Mouse (Mus musculus) heart, adult 2 months (tissue): ENCODE data around the gene Gm20388. TPM values are rescaled to one million over a fixed set of nuclear protein-coding genes. Genes with fewer than 3 reads are reported as not detected.

ENCODE experiments used
- DNase-seq, 2 experiments: peaks; one replicate each; pipeline ENCODE4 v3.0.0; 2021
- H3K27ac ChIP-seq: fragments of 200-600 bp; 2 replicates; pipeline ENCODE4 v1.8.1; 2022
- H3K27me3 ChIP-seq: fragments of 200-500 bp; 2 replicates; pipeline ENCODE4 v1.6.1; 2012; ENCODE audit warnings: mild to moderate bottlenecking, low read length, inconsistent platforms, mixed read lengths; ENCODE audit not compliant: control insufficient read depth, insufficient read depth
- H3K36me3 ChIP-seq: fragments of 200-500 bp; 2 replicates; pipeline ENCODE4 v1.6.1; 2012; ENCODE audit warnings: low read length, inconsistent platforms; ENCODE audit not compliant: control insufficient read depth, insufficient read depth
- H3K4me1 ChIP-seq: fragments of 200-500 bp; 2 replicates; pipeline ENCODE4 v1.6.1; 2011; ENCODE audit warnings: low read length; ENCODE audit not compliant: control insufficient read depth, insufficient read depth
- H3K4me3 ChIP-seq: fragments of 200-600 bp; 2 replicates; pipeline ENCODE4 v1.8.1; 2022
- H3K79me2 ChIP-seq: fragments of 200-500 bp; replicated peaks from 2 replicates; pipeline ENCODE4 v1.6.1; 2012; ENCODE audit warnings: mild to moderate bottlenecking, inconsistent platforms, low read length, moderate library complexity, mixed read lengths; ENCODE audit not compliant: control insufficient read depth, insufficient read depth
- H3K9ac ChIP-seq: fragments of 200-500 bp; 2 replicates; pipeline ENCODE4 v1.6.1; 2012; ENCODE audit warnings: low read depth, mild to moderate bottlenecking, control low read depth, inconsistent platforms, low read length, mixed read lengths
- CTCF ChIP-seq: fragments of 200-600 bp; IDR thresholded peaks from 2 replicates; pipeline ENCODE4 v1.8.1; 2022; ENCODE audit warnings: antibody characterized with exemption, mild to moderate bottlenecking, moderate library complexity
- EP300 ChIP-seq: fragments of 200-500 bp; IDR thresholded peaks from 2 replicates; pipeline ENCODE4 v1.6.1; 2011; ENCODE audit warnings: low read depth, low read length, control low read depth; ENCODE audit not compliant: insufficient read depth
- POLR2A ChIP-seq: fragments of 200-500 bp; IDR thresholded peaks from 2 replicates; pipeline ENCODE4 v1.6.1; 2011; ENCODE audit warnings: mild to moderate bottlenecking, low read depth, low read length, control low read depth; ENCODE audit not compliant: insufficient read depth
- WGBS: fragments of 180-500 bp; shearing (Covaris S2); methylation state at CpG from one replicate; pipeline ENCODE4 v1.1.7; 2018; 5-methylcytosine and 5-hydroxymethylcytosine counted together
- intact Hi-C: fragments of 180-260 bp; cut with DNase I; formaldehyde crosslinking; loops from one replicate; pipeline ENCODE4 v1.15.1; 2025
- polyA plus RNA-seq: library from polyadenylated mRNA; depleted of rRNA; stranded (reverse); fragments of >200 nt; gene quantifications from 2 replicates; pipeline ENCODE4 v1.2.3, GENCODE M21; 2012
- total RNA-seq, 2 experiments: library from RNA; stranded (reverse); gene quantifications; 2 replicates each; pipeline ENCODE4 v1.2.3; 2021

Gene Gm20388
- total and polyA plus RNA-seq, 3 experiments: 1.8 to 32.3 TPM; not detected in 1

DNA sequence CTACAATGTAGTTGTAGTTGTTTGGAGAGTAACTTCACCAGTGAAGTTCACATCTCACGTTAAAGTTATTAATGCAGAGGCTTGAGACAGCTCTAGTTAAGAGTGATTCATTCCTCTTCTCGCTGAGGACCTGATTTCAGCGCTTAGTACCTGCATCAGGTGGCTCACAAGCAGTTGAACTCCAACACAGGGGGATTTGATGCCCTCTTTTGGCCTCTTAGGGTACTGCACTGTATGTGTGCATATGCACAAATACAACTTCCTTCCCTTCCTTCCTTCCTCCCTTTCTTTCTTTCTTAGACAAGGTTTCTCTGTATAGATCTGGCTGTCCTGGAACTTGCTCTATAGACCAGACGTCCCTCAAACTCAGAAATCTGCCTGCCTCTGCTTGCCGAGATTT, 1763.9 kb downstream of the Gm20388 start:
- Histone ChIP-seq H3K79me2 (no peaks in the 10 kb centered on the region), H3K27ac (no peak overlapping the region), H3K4me3 (no peak overlapping the region), H3K27me3 (no peaks in the 10 kb centered on the region), H3K36me3 (no peaks in the 10 kb centered on the region), H3K9ac (no peak overlapping the region), H3K4me1 (0 out of 2 replicates have a peak, but pooled peaks cover 2% of the 10 kb centered on the region)
- no peak for DNase-seq
- 63% methylated on average over 5 of the region's 5 CpGs for WGBS
- TF ChIP-seq POLR2A (no peak), CTCF (peak; percentile 72), EP300 (no peak)
- intact Hi-C loops: loop anchor here (5.0 kb wide), 1 partner anchor 72 kb away; no protein-coding TSS in a partner anchor

DNA sequence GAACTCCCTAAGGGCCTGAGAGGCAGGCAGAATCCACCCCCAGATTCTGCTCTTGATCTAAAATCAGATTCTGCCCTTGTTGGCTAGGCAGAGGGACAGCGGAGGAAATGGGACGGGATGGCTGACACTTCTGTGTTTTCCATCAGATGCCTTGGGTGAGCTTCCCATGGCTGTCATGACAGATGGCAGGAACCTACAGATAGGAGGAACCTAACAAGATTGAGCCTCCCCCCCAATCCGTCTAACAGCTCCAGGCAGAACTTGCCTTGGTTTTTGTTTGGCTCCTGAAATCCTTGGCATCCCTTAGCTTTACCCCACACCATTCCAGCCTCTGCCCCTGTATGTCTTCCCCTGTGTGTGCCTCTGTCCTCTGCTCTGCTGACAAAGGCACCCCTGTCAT, 1764.5 kb downstream of the Gm20388 start:
- WGBS: 45% methylated on average over 3 of the region's 3 CpGs
- H3K27ac ChIP-seq: no peak overlapping the region
- TF ChIP-seq POLR2A (no peak), EP300 (no peak), CTCF (no peak)

DNA sequence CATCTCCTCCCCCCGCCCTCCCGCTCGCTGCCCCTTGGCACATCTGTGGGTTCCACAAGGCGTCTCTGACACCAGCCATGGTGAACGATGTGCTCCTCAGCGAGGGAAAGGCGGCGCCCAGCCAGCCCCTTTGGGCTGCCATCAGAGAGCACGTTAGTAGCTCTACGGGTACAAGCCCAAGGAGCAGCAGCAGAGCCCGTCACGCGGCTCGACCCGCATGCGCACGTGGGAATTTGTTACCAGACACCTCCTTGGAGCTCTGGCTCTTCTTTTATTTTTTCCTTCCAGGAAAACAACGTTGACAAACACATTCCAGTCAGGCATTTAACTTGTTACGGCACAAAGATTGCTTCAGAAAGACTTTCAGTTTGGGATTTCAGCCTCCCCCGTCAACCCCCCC, 1765.1 kb downstream of the Gm20388 start:
- TF ChIP-seq CTCF (no peak), POLR2A (no peak), EP300 (no peak)
- 41% methylated on average over 20 of the region's 20 CpGs for WGBS
- intact Hi-C loops: no loop called here
- 0 out of 2 replicates have a peak, but pooled peaks cover 2% of the 10 kb centered on the region for H3K4me1 ChIP-seq
- no peaks in the 10 kb centered on the region for H3K79me2 ChIP-seq
- no peaks in the 10 kb centered on the region for H3K27me3 ChIP-seq
- DNase-seq: peak; percentile 56 to 61
- H3K4me3 ChIP-seq: no peak overlapping the region
- no peaks in the 10 kb centered on the region for H3K36me3 ChIP-seq
- no peak overlapping the region for H3K9ac ChIP-seq
- no peak overlapping the region; the same call in 1 of the 2 replicates for H3K27ac ChIP-seq

More for the DNA sequence above, 1764.5 kb downstream of the Gm20388 start:
- intact Hi-C loops: no loop called here
- no peak for DNase-seq
- Histone ChIP-seq H3K36me3 (no peaks in the 10 kb centered on the region), H3K4me3 (no peak overlapping the region), H3K79me2 (no peaks in the 10 kb centered on the region), H3K27me3 (no peaks in the 10 kb centered on the region), H3K9ac (no peak overlapping the region), H3K4me1 (0 out of 2 replicates have a peak, but pooled peaks cover 2% of the 10 kb centered on the region)

DNA sequence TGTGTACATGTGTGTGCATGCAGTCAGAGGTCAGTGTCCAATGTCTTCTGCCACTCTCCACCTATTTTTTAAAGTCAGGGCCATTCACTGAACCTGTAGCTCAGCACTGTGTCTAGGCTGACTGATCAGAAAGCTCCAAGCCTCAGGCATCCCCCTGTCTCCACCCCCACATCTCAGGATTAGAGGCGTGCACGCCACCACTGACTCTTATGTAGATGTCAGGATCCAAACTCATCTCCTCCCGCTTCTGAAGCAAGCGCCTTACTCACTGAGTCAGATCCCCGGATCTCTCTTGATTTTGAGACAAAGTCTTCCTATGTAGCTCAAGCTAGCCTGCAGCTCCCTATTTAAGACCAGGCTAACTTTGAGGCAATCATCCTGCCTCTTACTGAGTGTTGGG, 1768.1 kb downstream of the Gm20388 start:
- no peak for DNase-seq
- H3K4me3 ChIP-seq: no peak overlapping the region
- H3K4me1 ChIP-seq: 0 out of 2 replicates have a peak, but pooled peaks cover 2% of the 10 kb centered on the region
- intact Hi-C loops: no loop called here
- no peaks in the 10 kb centered on the region for H3K27me3 ChIP-seq
- H3K36me3 ChIP-seq: no peaks in the 10 kb centered on the region
- H3K9ac ChIP-seq: no peak overlapping the region
- H3K27ac ChIP-seq: no peak overlapping the region
- TF ChIP-seq POLR2A (no peak), EP300 (no peak), CTCF (no peak)
- WGBS: 68% methylated on average over 5 of the region's 5 CpGs
- no peaks in the 10 kb centered on the region for H3K79me2 ChIP-seq

DNA sequence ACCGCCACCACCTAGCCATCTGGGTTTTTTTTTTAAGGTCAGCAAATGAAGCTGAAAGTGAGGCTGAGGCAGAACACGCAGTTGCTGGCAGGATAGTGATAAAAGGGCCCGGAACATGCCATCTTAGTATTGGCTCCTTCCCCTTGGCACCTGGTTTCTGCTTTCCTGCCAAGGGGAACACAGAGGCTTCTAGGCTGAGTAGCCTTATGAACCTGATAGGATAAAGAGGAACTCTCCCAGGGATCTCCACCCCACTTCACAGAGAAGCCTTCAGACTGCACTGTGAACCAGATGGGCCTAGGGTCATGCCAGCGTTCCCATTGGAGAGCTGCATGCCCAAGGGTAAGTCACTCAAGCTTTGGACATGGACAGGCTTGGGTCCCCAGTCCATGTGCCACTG, 1770.3 kb downstream of the Gm20388 start:
- Histone ChIP-seq H3K4me1 (peaks cover 2% of the 10 kb centered on the region; the same call in 1 of the 2 replicates), H3K79me2 (no peaks in the 10 kb centered on the region), H3K27ac (no peak overlapping the region), H3K9ac (no peak overlapping the region), H3K36me3 (no peaks in the 10 kb centered on the region), H3K4me3 (no peak overlapping the region), H3K27me3 (no peaks in the 10 kb centered on the region)
- 48% methylated on average over 4 of the region's 4 CpGs for WGBS
- no peak for DNase-seq
- intact Hi-C loops: loop anchor here (5.0 kb wide), 1 partner anchor 34 kb away; no protein-coding TSS in a partner anchor
- TF ChIP-seq EP300: no peak
- no peak for TF ChIP-seq CTCF
- TF ChIP-seq POLR2A: no peak

DNA sequence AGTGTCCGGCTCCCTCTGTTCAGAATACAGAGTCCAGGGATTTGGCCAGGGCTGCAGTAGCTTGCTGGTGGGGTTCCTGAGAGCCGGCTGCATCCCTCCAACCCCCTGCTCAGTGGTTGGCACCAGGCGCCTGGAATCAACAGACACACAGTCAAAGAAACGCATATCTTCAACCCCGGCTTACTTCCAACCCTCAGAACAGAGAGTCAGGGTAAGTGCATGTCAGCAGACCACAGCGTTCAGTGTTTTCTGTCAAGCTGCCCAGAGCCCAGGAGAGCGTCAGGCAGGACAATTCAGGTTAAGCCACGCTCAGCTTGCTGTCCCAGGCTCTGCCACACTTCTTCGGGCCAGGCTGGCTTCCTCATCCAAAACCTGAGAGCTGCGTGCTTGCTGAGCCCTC, 1770.8 kb downstream of the Gm20388 start:
- no peak overlapping the region for H3K27ac ChIP-seq
- DNase-seq: peak in 1 of 2 experiments; percentile 50
- 0 out of 2 replicates have a peak, but pooled peaks have one; percentile 38 for TF ChIP-seq EP300
- TF ChIP-seq POLR2A: no peak
- no peak for TF ChIP-seq CTCF
- H3K36me3 ChIP-seq: no peaks in the 10 kb centered on the region
- H3K4me1 ChIP-seq: no peaks in the 10 kb centered on the region; the same call in 1 of the 2 replicates
- 37% methylated on average over 10 of the region's 10 CpGs for WGBS
- no peaks in the 10 kb centered on the region for H3K27me3 ChIP-seq
- no peak overlapping the region for H3K9ac ChIP-seq
- intact Hi-C loops: loop anchor here (5.0 kb wide), 1 partner anchor 34 kb away; no protein-coding TSS in a partner anchor
- H3K79me2 ChIP-seq: no peaks in the 10 kb centered on the region
- no peak overlapping the region for H3K4me3 ChIP-seq
